Mouse (Mus musculus) gastrocnemius, adult 8-10 months (tissue): ENCODE results near the gene Tbc1d16. TPM values are rescaled to one million over a fixed set of nuclear protein-coding genes. Genes with fewer than 3 reads are reported as not detected.
"Not testable (repeated sequence)": the region's sequence is repeated elsewhere in the genome, so short reads cannot be mapped to it uniquely, and the experiment has no call there.

Experiments
- DNase-seq, 2 experiments: peaks; one replicate each; pipeline ENCODE4 v3.0.0; 2022; ENCODE audit warnings: low spot score in 2 of 2
- total RNA-seq, 4 experiments: library from RNA; stranded (reverse); gene quantifications; 2 replicates each; pipeline ENCODE4 v1.2.4; 2022

Tbc1d16 gene
- total RNA-seq: 10 to 100 TPM; 31.6 to 45.5 (median 40.5) TPM

GRCm38 (mm10) chr11:119228091-119228781 is at the start of gene Tbc1d16, which contains the start of gene Ccdc40:
Gene Tbc1d16, minus strand, starts transcription at chr11:119228499.
Gene Ccdc40, plus strand, starts transcription at chr11:119228572.
- peak in 1 of 2 experiments; percentile 40 for DNase-seq

GRCm38 (mm10) chr11:119273186-119273930 is 45.1 kb upstream of the Tbc1d16 start:
- DNase-seq: no peak

- DNase-seq: not testable (repeated sequence)
Observed at GRCm38 (mm10) chr11:119272492-119272891, 44.2 kb upstream of the Tbc1d16 start.

GRCm38 (mm10) chr11:119268557-119269195 is 40.4 kb upstream of the Tbc1d16 start:
- DNase-seq: no peak

GRCm38 (mm10) chr11:119267768-119268556 is 39.7 kb upstream of the Tbc1d16 start, which contains the start of gene Gaa:
Gene Gaa, plus strand, starts transcription at chr11:119267887.
- DNase-seq: peak; percentile 93 to 94

GRCm38 (mm10) chr11:119267241-119267674 is 39.0 kb upstream of the Tbc1d16 start:
- DNase-seq: peak in 1 of 2 experiments; percentile 59

- no peak for DNase-seq
Observed at GRCm38 (mm10) chr11:119265811-119266210, 37.5 kb upstream of the Tbc1d16 start.

- DNase-seq: no peak
Observed at GRCm38 (mm10) chr11:119264413-119264812, 36.1 kb upstream of the Tbc1d16 start.

GRCm38 (mm10) chr11:119259977-119260376 is 31.7 kb upstream of the Tbc1d16 start:
- no peak for DNase-seq

- DNase-seq: peak; percentile 52 to 55
Observed at GRCm38 (mm10) chr11:119258572-119259322, 30.4 kb upstream of the Tbc1d16 start.

- no peak for DNase-seq
Observed at GRCm38 (mm10) chr11:119258216-119258571, 29.9 kb upstream of the Tbc1d16 start.

- DNase-seq: not testable (repeated sequence)
Observed at GRCm38 (mm10) chr11:119256557-119256956, 28.3 kb upstream of the Tbc1d16 start.

GRCm38 (mm10) chr11:119252854-119253541 is 24.7 kb upstream of the Tbc1d16 start:
- DNase-seq: no peak

- DNase-seq: no peak
Observed at GRCm38 (mm10) chr11:119250998-119251397, 22.7 kb upstream of the Tbc1d16 start.

- peak in 1 of 2 experiments; percentile 45 for DNase-seq
Observed at GRCm38 (mm10) chr11:119249011-119249410, 20.7 kb upstream of the Tbc1d16 start.

- DNase-seq: not testable (repeated sequence)
Observed at GRCm38 (mm10) chr11:119245543-119245942, 17.2 kb upstream of the Tbc1d16 start.

GRCm38 (mm10) chr11:119239480-119239879 is 11.2 kb upstream of the Tbc1d16 start:
- no peak for DNase-seq

- DNase-seq: no peak
Observed at GRCm38 (mm10) chr11:119238305-119238721, 10.0 kb upstream of the Tbc1d16 start.

GRCm38 (mm10) chr11:119237568-119238304 is 9.4 kb upstream of the Tbc1d16 start:
- no peak for DNase-seq
